Mouse (Mus musculus) neural tube, embryonic 13.5 days (tissue): Measurements from ENCODE around the gene Shisa7. TPM values are rescaled to one million over a fixed set of nuclear protein-coding genes. Genes with fewer than 3 reads are reported as not detected.
A peak's percentile ranks its signal among the peaks of the same experiment; 100 is the strongest.
"Not testable (repeated sequence)": the region's sequence is repeated elsewhere in the genome, so short reads cannot be mapped to it uniquely, and the experiment has no call there.

ENCODE experiments used
- ATAC-seq: fragments of 200-750 bp; cut with Nextera tagmentation; 2 replicates; pipeline ENCODE4 v1.8.0; 2017; ENCODE audit warnings: low read depth, mild to moderate bottlenecking, moderate TSS enrichment, moderate library complexity
- H3K27ac ChIP-seq: fragments of 300-500 bp; sonication (generic); replicated peaks from 2 replicates; pipeline ENCODE4 v1.5.1; 2015; ENCODE audit warnings: moderate library complexity, mild to moderate bottlenecking, inconsistent platforms
- H3K27me3 ChIP-seq: fragments of 300-500 bp; sonication (generic); 2 replicates; pipeline ENCODE4 v1.6.1; 2015; ENCODE audit warnings: mild to moderate bottlenecking, inconsistent platforms
- H3K36me3 ChIP-seq: fragments of 300-500 bp; sonication (generic); 2 replicates; pipeline ENCODE4 v1.6.1; 2015; ENCODE audit warnings: mild to moderate bottlenecking, inconsistent platforms
- H3K4me1 ChIP-seq: fragments of 300-500 bp; sonication (generic); replicated peaks from 2 replicates; pipeline ENCODE4 v1.6.1; 2015; ENCODE audit warnings: inconsistent platforms
- H3K4me2 ChIP-seq: fragments of 300-500 bp; sonication (generic); 2 replicates; pipeline ENCODE4 v1.6.1; 2015; ENCODE audit warnings: inconsistent platforms, mild to moderate bottlenecking, moderate library complexity
- H3K4me3 ChIP-seq: fragments of 300-500 bp; sonication (generic); 2 replicates; pipeline ENCODE4 v1.5.1; 2015; ENCODE audit warnings: mild to moderate bottlenecking, inconsistent platforms
- H3K9ac ChIP-seq: fragments of 300-500 bp; sonication (generic); 2 replicates; pipeline ENCODE4 v1.6.1; 2015; ENCODE audit warnings: moderate library complexity, mild to moderate bottlenecking, inconsistent platforms
- H3K9me3 ChIP-seq: fragments of 300-500 bp; sonication (generic); 2 replicates; pipeline ENCODE4 v1.6.1; 2016; ENCODE audit warnings: inconsistent platforms
- WGBS: fragments of 180-500 bp; shearing (Covaris S2); methylation state at CpG from one replicate; pipeline ENCODE4 v1.1.7; 2015; 5-methylcytosine and 5-hydroxymethylcytosine counted together
- polyA plus RNA-seq: library from polyadenylated mRNA; unstranded; fragments of >200 nt; fragmentation: Nextera tagmentation; extraction: Ambion mirVana; gene quantifications from 2 replicates; pipeline ENCODE4 v1.2.1, GENCODE M21; 2015

Shisa7 gene
- polyA plus RNA-seq, 1 experiment from 2014 or later = 9.7 TPM

- 80% methylated on average over 7 of the region's 7 CpGs for WGBS
- no peaks in the 10 kb centered on the region for H3K27me3 ChIP-seq
- no peak overlapping the region for H3K4me3 ChIP-seq
- no peak overlapping the region for H3K9ac ChIP-seq
- no peak overlapping the region for H3K4me2 ChIP-seq
- H3K9me3 ChIP-seq = no peaks in the 10 kb centered on the region
- no peak overlapping the region for H3K27ac ChIP-seq
- no peaks in the 10 kb centered on the region for H3K36me3 ChIP-seq
- H3K4me1 ChIP-seq = peaks cover 15% of the 10 kb centered on the region
- ATAC-seq = no peak
These were observed 19.1 kb upstream of the Shisa7 start for GRCm38 (mm10) chr7:4863541-4864080.

DNA sequence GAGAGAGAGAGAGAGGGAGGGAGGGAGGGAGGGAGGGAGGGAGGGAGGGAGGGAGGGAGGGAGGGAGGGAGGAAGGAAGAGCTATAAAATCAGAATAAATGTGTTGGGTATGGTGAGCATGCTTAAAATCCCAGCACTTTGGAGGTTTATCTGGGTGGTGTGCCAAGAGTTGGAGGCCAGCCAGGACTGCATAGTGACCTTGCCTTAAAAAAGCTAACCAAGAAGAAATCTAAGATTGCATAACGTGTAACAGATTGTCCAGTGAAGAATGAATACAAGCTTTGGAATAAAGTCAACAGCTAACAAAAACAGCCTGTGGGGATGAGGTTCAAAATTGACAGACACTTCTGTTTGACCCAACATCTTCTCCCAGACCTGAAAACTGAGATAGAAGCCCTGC lies 18.5 kb upstream of the Shisa7 start:
- Histone ChIP-seq H3K4me3 (no peak overlapping the region), H3K36me3 (no peaks in the 10 kb centered on the region), H3K27ac (no peak overlapping the region), H3K9ac (no peak overlapping the region), H3K4me1 (peaks cover 15% of the 10 kb centered on the region), H3K4me2 (no peak overlapping the region), H3K27me3 (no peaks in the 10 kb centered on the region), H3K9me3 (no peaks in the 10 kb centered on the region)
- 60% methylated on average over 1 of the region's 1 CpGs for WGBS
- no peak for ATAC-seq

DNA sequence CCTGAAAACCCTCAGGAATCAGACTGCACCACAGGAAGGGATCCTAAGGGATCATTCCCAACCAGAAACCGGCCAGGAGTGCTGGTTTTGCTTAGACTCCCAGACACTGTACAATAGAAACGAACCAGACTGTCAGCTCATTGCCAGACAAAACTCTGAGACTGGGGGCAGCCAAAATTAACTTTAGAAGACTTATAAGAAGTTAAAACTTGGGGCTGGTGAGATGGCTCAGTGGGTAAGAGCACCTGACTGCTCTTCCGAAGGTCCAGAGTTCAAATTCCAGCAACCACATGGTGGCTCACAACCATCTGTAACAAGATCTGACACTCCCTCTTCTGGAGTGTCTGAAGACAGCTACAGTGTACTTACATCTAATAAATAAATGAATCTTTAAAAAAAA lies 16.4 kb upstream of the Shisa7 start:
- H3K9ac ChIP-seq, ATAC-seq, H3K27me3 ChIP-seq, H3K4me2 ChIP-seq, H3K27ac ChIP-seq, H3K4me3 ChIP-seq, H3K36me3 ChIP-seq, H3K4me1 ChIP-seq, H3K9me3 ChIP-seq: not testable (repeated sequence)
- 77% methylated on average over 3 of the region's 3 CpGs for WGBS

GRCm38 (mm10) chr7:4859418-4859978 lies 15.0 kb upstream of the Shisa7 start:
- H3K36me3 ChIP-seq = no peaks in the 10 kb centered on the region
- no peak overlapping the region for H3K27ac ChIP-seq
- ATAC-seq = no peak
- 72% methylated on average over 12 of the region's 12 CpGs for WGBS
- H3K4me3 ChIP-seq = no peak overlapping the region
- no peaks in the 10 kb centered on the region for H3K9me3 ChIP-seq
- no peaks in the 10 kb centered on the region for H3K27me3 ChIP-seq
- H3K4me2 ChIP-seq = no peak overlapping the region
- H3K4me1 ChIP-seq = no peaks in the 10 kb centered on the region
- H3K9ac ChIP-seq = no peak overlapping the region

DNA sequence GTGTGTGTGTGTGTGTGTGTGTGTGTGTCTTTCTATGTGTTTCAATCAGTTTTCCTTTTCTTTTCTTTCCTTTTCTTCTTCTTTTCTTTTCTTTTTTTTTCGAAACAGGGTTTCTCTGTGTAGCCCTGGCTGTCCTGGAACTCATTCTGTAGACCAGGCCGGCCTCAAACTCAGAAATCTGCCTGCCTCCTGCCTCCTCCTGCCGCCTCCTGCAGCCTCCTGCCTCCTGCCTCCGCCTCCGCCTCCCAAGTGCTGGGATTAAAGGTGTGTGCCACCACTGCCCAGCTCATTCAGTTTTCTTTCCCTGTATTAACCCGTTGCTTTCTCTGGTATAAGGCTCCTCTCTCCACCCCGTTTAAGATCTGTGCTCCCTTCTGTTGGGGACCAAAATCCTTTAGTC lies 12.8 kb upstream of the Shisa7 start:
- no peak for ATAC-seq
- no peaks in the 10 kb centered on the region for H3K9me3 ChIP-seq
- no peak overlapping the region for H3K4me2 ChIP-seq
- H3K4me1 ChIP-seq = no peaks in the 10 kb centered on the region
- H3K36me3 ChIP-seq = no peaks in the 10 kb centered on the region
- H3K27me3 ChIP-seq = no peaks in the 10 kb centered on the region
- H3K4me3 ChIP-seq = no peak overlapping the region
- no peak overlapping the region for H3K9ac ChIP-seq
- H3K27ac ChIP-seq = no peak overlapping the region
- 73% methylated on average over 7 of the region's 7 CpGs for WGBS

DNA sequence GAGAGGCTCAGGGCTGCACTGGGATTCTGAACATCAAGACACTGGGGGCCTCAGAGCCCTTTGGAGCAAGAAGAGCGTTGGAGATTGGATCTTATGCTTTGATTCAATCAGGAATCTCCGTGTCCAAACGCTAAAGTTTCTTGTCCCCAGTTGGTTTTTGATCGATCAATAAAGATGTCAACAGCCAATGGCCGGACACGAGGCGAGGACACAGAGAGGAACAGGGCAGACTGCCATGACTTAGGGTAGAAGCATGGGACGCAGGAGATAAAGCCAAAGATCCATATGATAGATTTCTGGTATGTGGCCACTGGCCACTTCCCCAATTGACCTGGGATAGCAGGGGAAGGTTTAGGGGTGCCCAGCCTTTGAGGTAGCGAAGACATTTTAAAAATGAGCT lies 12.0 kb upstream of the Shisa7 start:
- ATAC-seq = no peak
- Histone ChIP-seq H3K4me2 (no peak overlapping the region), H3K27me3 (no peaks in the 10 kb centered on the region), H3K4me1 (no peaks in the 10 kb centered on the region), H3K9me3 (no peaks in the 10 kb centered on the region), H3K36me3 (no peaks in the 10 kb centered on the region), H3K9ac (no peak overlapping the region), H3K4me3 (no peak overlapping the region), H3K27ac (no peak overlapping the region)
- WGBS = 89% methylated on average over 9 of the region's 9 CpGs

DNA sequence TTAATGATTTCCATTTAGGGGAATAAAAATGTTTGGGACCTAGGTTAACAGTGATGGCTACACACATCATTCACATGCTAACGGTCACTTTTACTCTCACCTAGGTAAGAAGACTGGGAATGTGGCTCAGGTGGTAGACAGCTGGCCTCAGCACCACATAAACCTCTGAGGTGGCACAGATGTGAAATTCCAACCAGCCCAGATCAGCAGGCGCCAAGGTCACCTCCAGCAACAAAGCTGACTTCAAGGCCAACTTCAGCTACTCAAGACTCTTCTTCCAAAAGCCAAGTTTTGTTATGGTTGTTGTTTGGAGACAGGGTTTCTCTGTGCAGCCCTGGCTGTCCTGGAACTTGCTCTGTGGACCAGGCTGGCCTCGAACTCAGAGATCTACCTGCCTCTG lies 9.1 kb upstream of the Shisa7 start:
- Histone ChIP-seq H3K27me3 (no peaks in the 10 kb centered on the region; the same call in 1 of the 2 replicates), H3K9me3 (no peaks in the 10 kb centered on the region), H3K4me2 (no peak overlapping the region), H3K36me3 (no peaks in the 10 kb centered on the region), H3K4me3 (no peak overlapping the region), H3K9ac (no peak overlapping the region), H3K27ac (no peak overlapping the region), H3K4me1 (no peaks in the 10 kb centered on the region)
- 82% methylated on average over 3 of the region's 3 CpGs for WGBS
- ATAC-seq = no peak

- H3K4me3 ChIP-seq = no peak overlapping the region
- no peaks in the 10 kb centered on the region for H3K9me3 ChIP-seq
- H3K4me2 ChIP-seq = no peak overlapping the region
- no peaks in the 10 kb centered on the region for H3K36me3 ChIP-seq
- no peak for ATAC-seq
- no peak overlapping the region for H3K9ac ChIP-seq
- H3K4me1 ChIP-seq = no peaks in the 10 kb centered on the region
- 69% methylated on average over 8 of the region's 8 CpGs for WGBS
- H3K27ac ChIP-seq = no peak overlapping the region
- H3K27me3 ChIP-seq = peaks cover 2% of the 10 kb centered on the region; the same call in 1 of the 2 replicates
These were observed 6.8 kb upstream of the Shisa7 start for GRCm38 (mm10) chr7:4851315-4851688.

DNA sequence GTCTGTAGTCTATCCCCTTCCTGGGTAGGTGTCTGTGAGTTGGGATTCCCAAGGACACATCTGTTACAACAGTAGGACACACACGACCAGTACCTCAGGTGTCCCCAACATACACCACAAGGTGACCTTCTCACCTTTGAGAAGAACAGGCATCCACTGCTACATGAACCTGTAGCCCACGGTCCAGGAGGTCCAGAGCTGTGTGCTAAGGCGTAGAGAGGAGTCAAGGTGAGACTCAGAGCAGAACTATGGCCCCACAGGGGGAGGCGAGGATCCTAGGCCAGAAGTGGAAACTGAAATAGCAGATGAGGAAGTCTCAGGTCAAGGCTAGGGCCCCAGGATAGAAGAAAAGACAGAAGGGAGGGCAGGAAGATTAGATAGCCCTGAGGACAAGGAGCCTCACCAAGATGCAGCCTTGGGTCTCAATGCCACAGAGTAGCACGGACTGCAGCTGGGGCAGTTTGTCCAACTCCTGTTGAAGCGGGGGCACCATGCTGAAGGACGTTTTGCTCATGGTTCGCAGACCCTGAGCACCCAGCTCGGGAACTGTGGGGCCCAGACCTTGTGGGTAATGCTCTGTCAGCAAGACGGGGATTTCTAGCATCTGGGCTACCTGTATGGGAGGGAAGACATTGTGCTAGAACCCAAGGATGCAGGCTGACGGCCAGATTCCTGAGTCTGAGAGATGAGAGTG lies 6.3 kb upstream of the Shisa7 start:
- Histone ChIP-seq H3K4me3 (no peak overlapping the region), H3K27me3 (peaks cover 2% of the 10 kb centered on the region; the same call in 1 of the 2 replicates), H3K9me3 (no peaks in the 10 kb centered on the region), H3K36me3 (no peaks in the 10 kb centered on the region), H3K27ac (no peak overlapping the region), H3K4me1 (no peaks in the 10 kb centered on the region), H3K9ac (no peak overlapping the region), H3K4me2 (no peak overlapping the region)
- WGBS = 78% methylated on average over 11 of the region's 11 CpGs
- ATAC-seq = no peak

- 68% methylated on average over 9 of the region's 9 CpGs for WGBS
These were observed 4.9 kb upstream of the Shisa7 start for GRCm38 (mm10) chr7:4849372-4849771.

DNA sequence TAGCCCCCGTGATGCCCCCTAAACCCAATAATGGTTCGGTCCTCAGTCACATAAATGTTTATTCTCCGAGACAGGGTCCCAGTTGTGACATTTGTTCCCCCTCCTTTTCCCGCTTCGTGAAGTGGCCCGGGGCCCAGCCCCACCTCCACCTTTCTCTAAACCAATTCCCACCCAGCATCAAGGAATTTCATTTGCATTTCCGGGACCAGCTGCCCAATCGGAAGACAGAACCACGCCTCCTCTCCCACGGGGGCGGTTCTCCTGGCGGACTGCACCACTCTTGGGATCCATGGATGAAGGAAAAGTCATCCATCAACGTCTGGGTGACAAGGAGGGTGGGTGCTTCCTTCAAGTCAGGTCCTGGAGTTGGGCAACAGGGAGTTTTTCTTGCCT lies 417 bp upstream of the Shisa7 start:
- ATAC-seq = peak; percentile 73
- H3K4me1 ChIP-seq = peaks cover 34% of the 10 kb centered on the region
- WGBS = under 1% methylated on average over 13 of the region's 13 CpGs
- H3K27ac ChIP-seq = peak overlapping the region; percentile 86
- no peaks in the 10 kb centered on the region for H3K36me3 ChIP-seq
- peak overlapping the region; percentile 85 for H3K4me2 ChIP-seq
- peak overlapping the region; percentile 63 for H3K4me3 ChIP-seq
- no peaks in the 10 kb centered on the region for H3K9me3 ChIP-seq
- H3K9ac ChIP-seq = peak overlapping the region; percentile 78
- peaks cover 35% of the 10 kb centered on the region for H3K27me3 ChIP-seq

More at GRCm38 (mm10) chr7:4849372-4849771, 4.9 kb upstream of the Shisa7 start:
- H3K9ac ChIP-seq = no peak overlapping the region
- no peak for ATAC-seq
- H3K36me3 ChIP-seq = no peaks in the 10 kb centered on the region
- H3K4me3 ChIP-seq = no peak overlapping the region
- H3K4me1 ChIP-seq = peaks cover 4% of the 10 kb centered on the region; the same call in 1 of the 2 replicates
- H3K27me3 ChIP-seq = peaks cover 2% of the 10 kb centered on the region; the same call in 1 of the 2 replicates
- no peaks in the 10 kb centered on the region for H3K9me3 ChIP-seq
- no peak overlapping the region for H3K4me2 ChIP-seq
- H3K27ac ChIP-seq = no peak overlapping the region

DNA sequence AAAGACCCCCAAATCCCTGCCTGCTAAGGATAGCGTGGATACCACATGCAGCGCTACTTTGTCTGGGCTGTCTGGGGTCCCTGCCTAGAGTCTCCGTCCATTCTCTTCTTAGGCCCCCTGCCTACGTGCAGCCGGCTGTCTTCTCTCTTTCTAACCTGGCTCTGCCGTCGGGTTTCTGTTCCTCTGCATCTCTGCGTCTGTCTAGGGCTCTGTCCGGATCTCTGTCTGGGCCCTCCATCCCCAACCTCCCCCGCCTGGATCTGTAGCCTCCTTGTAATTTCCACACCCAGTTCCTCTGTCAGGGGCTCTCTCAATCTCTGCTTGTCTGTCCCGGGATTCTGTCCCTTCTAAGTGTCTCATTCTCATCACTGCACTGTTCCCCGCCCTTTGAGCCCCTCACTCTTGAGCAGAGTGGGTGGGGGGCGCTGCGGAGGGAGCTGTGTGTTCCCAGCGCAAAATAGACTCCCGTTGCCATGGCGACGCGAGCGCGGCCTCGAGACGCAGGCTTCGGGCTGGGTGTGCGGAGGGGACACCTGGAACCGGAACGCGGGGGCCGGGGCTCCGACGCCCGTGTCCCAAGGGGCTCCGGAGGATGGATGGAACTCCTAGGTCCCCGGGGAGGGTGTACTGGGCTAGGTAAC lies 772 bp downstream of the Shisa7 start:
- H3K4me1 ChIP-seq = peaks cover 34% of the 10 kb centered on the region
- peak overlapping the region; percentile 63 for H3K4me3 ChIP-seq
- under 1% methylated on average over 34 of the region's 34 CpGs for WGBS
- H3K9ac ChIP-seq = peak overlapping the region; percentile 78
- H3K4me2 ChIP-seq = peak overlapping the region; percentile 85
- H3K36me3 ChIP-seq = no peaks in the 10 kb centered on the region
- peak; percentile 40 for ATAC-seq
- peaks cover 42% of the 10 kb centered on the region for H3K27me3 ChIP-seq
- H3K9me3 ChIP-seq = no peaks in the 10 kb centered on the region
- H3K27ac ChIP-seq = peak overlapping the region; percentile 86
